Mouse (Mus musculus): ENCODE results near the gene Ube2v1.
"Not testable (repeated sequence)": the region's sequence is repeated elsewhere in the genome, so short reads cannot be mapped to it uniquely, and the experiment has no call there.

Ube2v1 gene

GRCm38 (mm10) chr2:167622352-167622751 is 9.5 kb downstream of the Ube2v1 start:
- DNase-seq (ENCODE audit: extremely low spot score) = no peak

DNA sequence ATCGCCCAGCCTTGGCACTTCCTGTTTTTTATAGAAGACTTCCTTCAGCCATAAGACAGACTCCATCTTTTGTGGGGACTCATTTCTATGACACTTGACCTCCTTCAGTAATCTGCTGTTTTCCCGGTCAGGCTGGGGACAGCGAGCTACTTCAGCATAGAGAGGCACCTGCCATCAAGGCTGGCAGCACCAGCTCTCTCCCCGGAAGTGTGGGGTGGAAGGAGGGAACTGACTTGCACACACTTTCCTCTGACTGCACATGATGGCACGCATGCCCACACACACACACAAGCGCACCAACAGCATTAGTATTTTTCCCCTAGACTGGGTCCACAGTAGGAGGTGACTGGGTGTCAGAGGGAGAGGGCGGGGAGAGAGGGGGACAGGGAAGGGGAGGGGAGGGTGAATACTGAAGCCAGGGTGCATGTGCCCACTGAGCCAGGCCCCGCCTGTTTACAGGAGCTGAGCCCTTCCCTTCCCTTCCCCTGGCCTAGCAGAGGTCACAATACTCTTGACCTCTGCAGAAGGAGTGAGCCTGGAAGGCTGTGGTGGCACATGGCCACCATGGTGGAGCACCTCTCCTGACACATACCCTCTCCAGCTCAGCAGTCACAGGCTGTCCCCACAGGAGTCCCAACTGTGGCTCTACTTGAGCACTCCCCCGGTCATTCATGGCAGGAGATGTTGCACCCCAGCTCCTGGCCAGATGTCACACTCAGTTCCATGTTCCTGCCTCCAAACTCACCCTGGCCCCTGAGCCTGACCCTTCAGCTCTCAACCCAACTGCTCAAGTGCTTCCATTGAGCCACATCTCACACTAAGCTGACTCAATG is 10.4 kb downstream of the Ube2v1 start:
- DNase-seq (ENCODE audit: extremely low spot score) = no peak

GRCm38 (mm10) chr2:167617472-167617871 is 14.4 kb downstream of the Ube2v1 start:
- DNase-seq (ENCODE audit: extremely low spot score) = no peak

GRCm38 (mm10) chr2:167617034-167617433 is 14.9 kb downstream of the Ube2v1 start:
- no peak for DNase-seq (ENCODE audit: extremely low spot score)

DNA sequence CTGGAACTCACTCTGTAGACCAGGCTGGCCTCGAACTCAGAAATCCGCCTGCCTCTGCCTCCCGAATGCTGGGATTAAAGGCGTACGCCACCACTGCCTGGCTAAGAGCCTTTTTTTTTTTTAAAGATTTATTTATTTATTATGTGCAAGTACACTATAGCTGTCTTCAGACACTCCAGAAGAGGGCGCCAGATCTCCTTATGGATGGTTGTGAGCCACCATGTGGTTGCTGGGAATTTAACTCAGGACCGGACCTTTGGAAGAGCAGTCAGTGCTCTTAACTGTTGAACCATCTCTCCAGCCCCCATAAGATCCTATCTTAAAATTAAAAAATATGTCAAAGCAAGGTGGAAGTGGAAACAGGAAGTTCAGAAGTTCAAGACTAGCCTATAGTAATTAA is 18.6 kb downstream of the Ube2v1 start:
- DNase-seq (ENCODE audit: extremely low spot score) = not testable (repeated sequence)

GRCm38 (mm10) chr2:167612122-167612521 is 19.8 kb downstream of the Ube2v1 start:
- no peak for DNase-seq (ENCODE audit: extremely low spot score)

- no peak for DNase-seq (ENCODE audit: extremely low spot score)
Measured at GRCm38 (mm10) chr2:167611287-167611686, 20.6 kb downstream of the Ube2v1 start.

DNA sequence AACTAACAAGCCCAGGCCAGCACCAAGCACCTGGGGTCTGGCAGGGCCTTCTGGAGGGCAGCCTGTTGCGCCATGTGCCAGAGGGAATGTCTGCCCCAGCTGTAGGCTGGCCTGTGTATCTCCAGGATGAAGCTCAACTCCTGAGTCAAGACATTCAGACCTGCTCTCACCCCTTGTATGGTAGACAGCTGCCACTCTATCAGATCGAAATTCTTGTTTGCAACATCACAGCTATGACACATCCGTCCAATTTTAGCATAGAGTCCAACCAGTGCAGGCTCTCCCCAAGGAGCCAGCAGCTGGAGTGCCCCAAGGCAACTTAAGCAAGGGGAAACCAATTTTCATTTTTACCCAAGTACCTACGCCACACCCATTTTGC is 25.2 kb downstream of the Ube2v1 start:
- DNase-seq (ENCODE audit: extremely low spot score) = no peak

DNA sequence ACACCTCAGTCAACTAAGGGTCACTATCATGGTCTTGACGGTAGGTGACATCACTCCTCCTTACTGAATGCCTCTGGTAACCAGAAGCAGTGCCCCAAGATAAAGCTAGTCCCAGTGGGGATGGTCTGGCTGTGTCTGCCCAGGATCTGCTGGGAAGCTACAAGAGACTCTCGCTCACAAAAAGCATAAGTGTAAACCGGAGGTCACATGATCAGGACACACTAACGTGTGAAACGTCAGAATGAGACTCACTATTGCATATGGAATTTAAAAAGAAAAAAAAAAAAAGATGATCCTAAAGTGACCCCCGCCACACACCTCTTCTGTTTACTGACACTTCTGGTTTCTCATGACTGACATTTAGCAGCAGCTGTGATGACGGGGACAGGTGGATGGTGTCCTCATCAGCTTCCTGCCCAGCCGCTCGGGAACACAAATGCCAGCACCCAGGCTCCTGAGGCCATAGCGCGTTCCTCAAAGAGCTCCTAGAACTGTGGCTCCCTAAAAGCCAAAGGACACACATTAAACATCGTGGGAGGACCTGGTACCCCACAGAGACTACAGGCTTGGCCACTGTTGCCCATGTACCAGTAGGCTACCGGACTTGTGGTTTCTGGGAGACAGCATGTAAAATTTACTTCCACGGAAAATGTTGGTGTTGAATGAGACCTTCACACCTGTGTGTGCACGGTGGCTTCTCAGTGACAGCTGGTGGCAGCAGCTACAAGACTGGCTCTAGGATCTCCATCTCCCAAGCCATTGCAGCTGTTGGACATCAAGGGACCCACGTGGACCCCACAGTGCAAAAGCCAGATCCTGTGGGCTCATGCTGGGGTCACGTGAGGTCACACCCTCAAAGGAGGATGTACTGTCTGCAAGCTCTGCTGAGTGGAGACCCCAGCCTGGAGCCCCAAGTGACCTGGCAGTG is 25.8 kb downstream of the Ube2v1 start:
- DNase-seq (ENCODE audit: extremely low spot score) = no peak

GRCm38 (mm10) chr2:167605178-167605794 is 26.6 kb downstream of the Ube2v1 start:
- DNase-seq (ENCODE audit: extremely low spot score) = peak; percentile 86

- no peak for DNase-seq (ENCODE audit: extremely low spot score)
Measured at GRCm38 (mm10) chr2:167602978-167603377, 28.9 kb downstream of the Ube2v1 start.

DNA sequence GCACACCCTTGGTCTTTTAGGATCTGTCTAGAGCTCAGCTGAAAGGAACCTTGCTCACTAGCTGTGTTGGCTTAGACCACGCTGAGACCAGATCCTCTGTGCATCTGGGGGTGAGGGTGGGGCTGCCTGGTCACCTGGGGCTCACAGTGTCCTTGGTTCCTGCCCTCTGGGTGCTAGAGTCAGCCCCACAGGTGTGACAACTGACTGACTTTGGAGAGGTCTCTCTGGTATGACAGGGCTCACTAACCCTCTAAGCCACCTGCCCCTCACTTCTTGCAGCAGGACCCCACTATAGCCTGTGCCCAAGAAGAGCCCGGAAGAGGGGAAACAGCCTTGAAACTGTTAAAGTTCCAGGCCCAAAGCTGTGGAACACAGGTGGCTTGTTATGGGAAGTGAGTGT is 29.5 kb downstream of the Ube2v1 start:
- DNase-seq (ENCODE audit: extremely low spot score) = no peak

GRCm38 (mm10) chr2:167600481-167600995 is 31.4 kb downstream of the Ube2v1 start:
- DNase-seq (ENCODE audit: extremely low spot score) = no peak

DNA sequence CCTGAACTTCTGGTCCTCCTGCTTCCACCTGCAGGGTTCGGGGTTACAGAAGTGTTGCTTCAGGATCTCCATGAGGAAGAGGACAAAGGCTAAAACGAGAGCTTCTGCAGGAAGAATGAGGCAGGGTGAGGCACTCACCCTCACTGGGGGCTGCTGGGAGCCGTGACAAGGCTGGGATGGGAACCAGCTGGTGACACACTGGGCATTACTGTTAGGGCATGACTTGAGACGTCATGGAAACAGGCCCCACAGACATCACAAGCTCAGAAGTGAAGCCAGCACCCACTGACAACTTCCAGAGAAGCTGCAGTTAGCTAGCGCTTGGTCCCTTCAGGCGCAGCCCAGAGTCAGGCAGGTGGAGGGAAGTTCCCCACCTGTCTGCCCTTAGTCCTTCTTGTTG is 32.0 kb downstream of the Ube2v1 start:
- DNase-seq (ENCODE audit: extremely low spot score) = no peak

DNA sequence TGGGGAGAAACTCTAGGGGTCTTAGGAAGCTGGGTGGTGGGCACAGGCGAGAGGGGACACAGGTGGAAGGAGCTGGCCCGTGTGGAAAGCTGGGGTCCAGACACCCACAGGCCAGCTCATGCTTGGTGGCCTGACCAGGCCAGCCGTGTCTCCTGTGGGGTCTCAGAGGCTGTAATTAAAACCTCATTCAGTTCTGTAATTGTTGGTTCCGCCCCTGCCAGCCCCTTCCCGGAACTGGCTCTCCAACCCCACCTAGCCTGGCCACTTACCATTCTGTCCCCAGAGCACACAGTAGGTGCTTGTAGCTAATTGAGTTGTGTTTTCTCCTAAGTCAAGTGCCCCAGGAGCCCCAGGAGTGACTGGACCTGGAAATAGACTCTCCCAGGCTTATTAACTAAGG is 32.7 kb downstream of the Ube2v1 start:
- DNase-seq (ENCODE audit: extremely low spot score) = no peak

DNA sequence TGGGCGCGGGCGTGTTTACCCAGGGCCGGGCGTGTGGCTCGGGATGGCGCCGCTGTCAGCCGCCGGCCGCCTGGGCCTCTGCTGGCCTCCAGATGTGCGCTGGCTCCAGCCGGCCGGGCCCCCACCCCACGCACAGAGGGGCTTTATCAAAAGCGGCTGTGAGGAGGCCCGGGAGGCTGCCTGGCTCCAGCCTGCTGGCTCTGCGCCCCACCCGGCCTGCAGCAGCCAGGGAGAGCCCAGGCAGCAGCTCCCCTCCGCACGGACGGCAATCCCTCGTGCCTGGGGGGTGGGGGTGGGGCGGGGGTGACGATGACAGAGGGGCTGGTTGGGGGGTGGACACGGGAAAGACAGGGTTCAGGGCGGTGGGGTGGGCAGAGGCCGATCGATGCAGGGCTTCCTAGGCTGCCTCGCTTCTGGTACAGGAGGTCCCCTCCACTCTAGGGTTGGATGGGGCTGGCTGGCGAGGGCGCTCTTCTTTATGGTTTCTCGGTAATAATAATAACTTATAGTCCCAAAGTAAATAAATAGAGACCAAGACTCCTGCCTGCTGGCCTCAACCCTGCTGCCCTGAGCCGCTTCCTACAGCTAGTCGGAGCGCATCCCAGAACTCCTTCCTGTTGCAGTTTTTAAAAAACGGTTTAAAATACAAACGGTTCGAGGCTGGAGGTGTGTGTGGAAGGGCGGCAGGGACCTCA is 34.3 kb downstream of the Ube2v1 start:
- peak; percentile 77 for DNase-seq (ENCODE audit: extremely low spot score)

GRCm38 (mm10) chr2:167596726-167597491 is 35.0 kb downstream of the Ube2v1 start:
- no peak for DNase-seq (ENCODE audit: extremely low spot score)

DNA sequence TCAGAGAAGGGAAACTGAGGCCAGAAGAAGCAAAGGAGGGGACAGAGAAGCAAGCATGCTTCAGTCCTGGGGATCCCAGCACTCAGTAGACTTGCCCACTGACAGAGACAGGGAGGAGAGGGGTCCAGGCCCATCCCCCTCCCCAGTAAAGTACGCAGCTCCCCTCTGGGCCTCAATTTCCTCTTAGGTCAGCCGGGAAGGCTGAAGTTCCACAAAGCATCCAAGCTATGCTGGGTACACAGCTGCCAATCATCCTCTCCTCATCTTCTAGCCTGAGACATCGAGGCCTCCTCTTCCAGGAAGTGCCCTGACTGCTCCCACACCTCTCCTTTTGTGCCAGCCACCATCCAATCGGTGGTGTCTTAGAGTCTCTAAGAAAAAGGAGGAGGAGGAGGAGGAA is 35.6 kb downstream of the Ube2v1 start:
- no peak for DNase-seq (ENCODE audit: extremely low spot score)

- peak; percentile 83 for DNase-seq (ENCODE audit: extremely low spot score)
Measured at GRCm38 (mm10) chr2:167595761-167596171, 36.1 kb downstream of the Ube2v1 start.

GRCm38 (mm10) chr2:167594444-167594934 is 37.4 kb downstream of the Ube2v1 start:
- DNase-seq (ENCODE audit: extremely low spot score) = no peak
